In genomic region chr2:30372726-30373125, GRCm38 (mm10) we compare ENCODE assay signal across 18 mouse cellular contexts. TPM values are rescaled to one million over a fixed set of nuclear protein-coding genes. Genes with fewer than 3 reads are reported as not detected.
DNase-seq lines count a peak whose midpoint lies in the region; ATAC-seq lines count a peak whose summit lies in the region.
"Had no signal": no experiment of that assay in that cellular context is flagged by ENCODE, and none has a peak within 500 bp of the region (broad histone marks: within the 10 kb centered on the region; RNA-seq: fewer than 3 reads in every experiment).

No protein-coding gene starts in this region.

- H3K4me1 ChIP-seq in kidney, embryonic 15.5 days: no peaks in the 10 kb centered on the region

- no peaks in the 10 kb centered on the region for H3K9me3 ChIP-seq in kidney, embryonic 15.5 days (replicated peaks)
- H3K9me3 ChIP-seq: G1E had no signal

- H3K27me3 ChIP-seq in kidney, embryonic 15.5 days: no peaks in the 10 kb centered on the region
- H3K27me3 ChIP-seq: CH12.LX, Patski had no signal

- no peak overlapping the region for H3K4me2 ChIP-seq in kidney, embryonic 15.5 days

- no peak for ATAC-seq in kidney, embryonic 15.5 days (replicated peaks; ENCODE audit: low FRiP score)
- ATAC-seq: activated CD4-positive, CD25-positive, alpha-beta regulatory T cell, adult 4 months; CD4-positive, CD25-positive, alpha-beta regulatory T cell, adult 4 months; Patski had no signal

- H3K36me3 ChIP-seq in kidney, embryonic 15.5 days: peaks cover 96% of the 10 kb centered on the region

- no peak overlapping the region for H3K9ac ChIP-seq in kidney, embryonic 15.5 days

- DNase-seq in kidney, postnatal 14 days: peak; percentile 45
- DNase-seq: adrenal gland, adult 2 months; adrenal gland, adult 8-10 months; adrenal gland, postnatal 10 days; adrenal gland, postnatal 14 days; adrenal gland, postnatal 25 days; adrenal gland, postnatal 36 days; B cell, adult 2 months; cerebellum, adult 11 months; cerebellum, adult 11-12 months; cerebellum, adult 18-20 months; cerebellum, adult 2 months had no signal

- no peak overlapping the region for H3K4me3 ChIP-seq in kidney, embryonic 15.5 days (replicated peaks)

- WGBS in kidney, embryonic 15.5 days: 90% methylated on average over 5 of the region's 5 CpGs

- H3K27ac ChIP-seq in kidney, embryonic 15.5 days: no peak overlapping the region

RNA-seq across cellular contexts. Expression of gene Miga2, which starts 8.7 kb away (rescaled TPM):
- 26.4 and 28.8 TPM in 2 replicates for polyA plus RNA-seq in kidney, embryonic 15.5 days (2015; fragmentation: Nextera tagmentation; extraction: Ambion mirVana)

RNA-seq across cellular contexts. Expression of gene Sh3glb2, which starts 13.6 kb away (rescaled TPM):
- 74.2 and 87.7 TPM in 2 replicates for polyA plus RNA-seq in kidney, embryonic 15.5 days (2015; fragmentation: Nextera tagmentation; extraction: Ambion mirVana)

RNA-seq across cellular contexts. Expression of gene Dolpp1, which starts 19.3 kb away (rescaled TPM):
- polyA plus RNA-seq in kidney, embryonic 15.5 days (2015; fragmentation: Nextera tagmentation; extraction: Ambion mirVana): 36.9 and 37.7 TPM in 2 replicates

RNA-seq across cellular contexts. Expression of gene Crat, which starts 42.9 kb away (rescaled TPM):
- 27.2 and 30.9 TPM in 2 replicates for polyA plus RNA-seq in kidney, embryonic 15.5 days (2015; fragmentation: Nextera tagmentation; extraction: Ambion mirVana)

RNA-seq across cellular contexts. Expression of gene Ptpa, which starts 43.1 kb away (rescaled TPM):
- 162 and 175 TPM in 2 replicates for polyA plus RNA-seq in kidney, embryonic 15.5 days (2015; fragmentation: Nextera tagmentation; extraction: Ambion mirVana)
